Mouse (Mus musculus) lung, adult 2 months (tissue): ENCODE results near the gene Olfr212.

ENCODE experiments used
- CTCF ChIP-seq: fragments of 200-500 bp; IDR thresholded peaks from 2 replicates; pipeline ENCODE4 v1.5.1; 2011; ENCODE audit warnings: mild to moderate bottlenecking, low read length, control low read depth; ENCODE audit not compliant: insufficient read depth
- POLR2A ChIP-seq: fragments of 200-500 bp; IDR thresholded peaks from 2 replicates; pipeline ENCODE4 v1.6.1; 2011; ENCODE audit warnings: low read depth, mild to moderate bottlenecking, control low read depth, low read length, borderline replicate concordance; ENCODE audit errors: extremely low read depth

- TF ChIP-seq POLR2A, result no peak
- TF ChIP-seq CTCF, result no peak
Observed at GRCm38 (mm10) chr6:116488791-116489190, 17.5 kb upstream of the Olfr212 start, which contains the start of gene Olfr211.
